Mouse (Mus musculus): ENCODE data around the gene Ccdc15. TPM values are rescaled to one million over a fixed set of nuclear protein-coding genes. Genes with fewer than 3 reads are reported as not detected.

Ccdc15 gene
- polyA plus RNA-seq, 1 experiment from 2014 or later: 3.1 TPM

GRCm38 (mm10) chr9:37248381-37248906 is 99.8 kb downstream of the Ccdc15 start:
- no peak overlapping the region for H3K9ac ChIP-seq (ENCODE audit: low read depth, low read length)
- H3K4me3 ChIP-seq (ENCODE audit: low read depth, low read length): no peak overlapping the region
- no peaks in the 10 kb centered on the region for H3K4me1 ChIP-seq (ENCODE audit: control insufficient read depth, low read depth, low read length)
- 47% methylated on average over 3 of the region's 3 CpGs for WGBS (ENCODE audit: insufficient replicate concordance)
- H3K4me2 ChIP-seq (ENCODE audit: low read depth, low read length): no peak overlapping the region
- H3K36me3 ChIP-seq (ENCODE audit: control insufficient read depth, insufficient read depth): no peaks in the 10 kb centered on the region
- H3K27ac ChIP-seq (ENCODE audit: low read length): no peak overlapping the region
- no peaks in the 10 kb centered on the region for H3K9me3 ChIP-seq (replicated peaks; ENCODE audit: control insufficient read depth, low read length)
- no peaks in the 10 kb centered on the region for H3K27me3 ChIP-seq (ENCODE audit: control insufficient read depth, insufficient read depth, low read depth, low read length)
- no peak for ATAC-seq (ENCODE audit: low read depth)

GRCm38 (mm10) chr9:37247429-37247828 is 100.8 kb downstream of the Ccdc15 start:
- no peak overlapping the region for H3K9ac ChIP-seq (ENCODE audit: low read depth, low read length)
- H3K4me1 ChIP-seq (ENCODE audit: control insufficient read depth, low read depth, low read length): no peaks in the 10 kb centered on the region; the same call in 1 of the 2 replicates
- H3K9me3 ChIP-seq (replicated peaks; ENCODE audit: control insufficient read depth, low read length): no peaks in the 10 kb centered on the region
- ATAC-seq (ENCODE audit: low read depth): peak; percentile 37; the same call in 1 of the 2 replicates
- H3K4me2 ChIP-seq (ENCODE audit: low read depth, low read length): no peak overlapping the region
- no peaks in the 10 kb centered on the region for H3K27me3 ChIP-seq (ENCODE audit: control insufficient read depth, insufficient read depth, low read depth, low read length)
- H3K36me3 ChIP-seq (ENCODE audit: control insufficient read depth, insufficient read depth): no peaks in the 10 kb centered on the region
- H3K27ac ChIP-seq (ENCODE audit: low read length): no peak overlapping the region
- H3K4me3 ChIP-seq (ENCODE audit: low read depth, low read length): no peak overlapping the region

GRCm38 (mm10) chr9:37245810-37246209 is 102.4 kb downstream of the Ccdc15 start:
- Histone ChIP-seq H3K4me1 (ENCODE audit: control insufficient read depth, low read depth, low read length) (no peaks in the 10 kb centered on the region; the same call in 1 of the 2 replicates), H3K27me3 (ENCODE audit: control insufficient read depth, insufficient read depth, low read depth, low read length) (no peaks in the 10 kb centered on the region), H3K36me3 (ENCODE audit: control insufficient read depth, insufficient read depth) (no peaks in the 10 kb centered on the region), H3K9me3 (replicated peaks; ENCODE audit: control insufficient read depth, low read length) (no peaks in the 10 kb centered on the region), H3K4me3 (ENCODE audit: low read depth, low read length) (no peak overlapping the region), H3K9ac (ENCODE audit: low read depth, low read length) (no peak overlapping the region), H3K4me2 (ENCODE audit: low read depth, low read length) (no peak overlapping the region), H3K27ac (ENCODE audit: low read length) (no peak overlapping the region)
- WGBS (ENCODE audit: insufficient replicate concordance): 66% methylated on average over 1 of the region's 1 CpGs
- ATAC-seq (ENCODE audit: low read depth): no peak

DNA sequence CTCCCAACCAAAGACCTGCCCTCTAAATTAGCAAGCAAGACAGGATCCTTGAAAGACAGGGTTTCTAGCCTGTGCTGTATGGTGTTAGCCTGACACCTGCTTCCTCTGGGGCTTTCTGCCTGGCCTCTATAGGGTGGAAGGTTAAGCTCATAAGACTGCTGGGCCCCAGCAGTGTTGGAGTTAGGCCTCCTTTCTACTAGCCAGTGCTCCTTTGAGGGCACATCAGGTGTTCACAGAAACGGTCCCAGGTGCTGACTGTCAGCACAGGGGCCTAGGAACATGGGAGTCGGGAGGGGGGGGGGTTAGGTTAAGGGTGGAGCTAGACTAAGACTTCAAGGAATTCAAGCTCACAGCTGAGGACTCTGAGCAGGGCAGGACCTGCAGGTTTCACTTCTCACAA is 102.8 kb downstream of the Ccdc15 start:
- no peak overlapping the region for H3K4me3 ChIP-seq (ENCODE audit: low read depth, low read length)
- H3K9me3 ChIP-seq (replicated peaks; ENCODE audit: control insufficient read depth, low read length): no peaks in the 10 kb centered on the region
- no peak overlapping the region for H3K4me2 ChIP-seq (ENCODE audit: low read depth, low read length)
- no peaks in the 10 kb centered on the region for H3K27me3 ChIP-seq (ENCODE audit: control insufficient read depth, insufficient read depth, low read depth, low read length)
- no peak for ATAC-seq (ENCODE audit: low read depth)
- no peaks in the 10 kb centered on the region; the same call in 1 of the 2 replicates for H3K4me1 ChIP-seq (ENCODE audit: control insufficient read depth, low read depth, low read length)
- 33% methylated on average over 2 of the region's 2 CpGs for WGBS (ENCODE audit: insufficient replicate concordance)
- H3K9ac ChIP-seq (ENCODE audit: low read depth, low read length): no peak overlapping the region
- H3K27ac ChIP-seq (ENCODE audit: low read length): no peak overlapping the region
- H3K36me3 ChIP-seq (ENCODE audit: control insufficient read depth, insufficient read depth): no peaks in the 10 kb centered on the region

DNA sequence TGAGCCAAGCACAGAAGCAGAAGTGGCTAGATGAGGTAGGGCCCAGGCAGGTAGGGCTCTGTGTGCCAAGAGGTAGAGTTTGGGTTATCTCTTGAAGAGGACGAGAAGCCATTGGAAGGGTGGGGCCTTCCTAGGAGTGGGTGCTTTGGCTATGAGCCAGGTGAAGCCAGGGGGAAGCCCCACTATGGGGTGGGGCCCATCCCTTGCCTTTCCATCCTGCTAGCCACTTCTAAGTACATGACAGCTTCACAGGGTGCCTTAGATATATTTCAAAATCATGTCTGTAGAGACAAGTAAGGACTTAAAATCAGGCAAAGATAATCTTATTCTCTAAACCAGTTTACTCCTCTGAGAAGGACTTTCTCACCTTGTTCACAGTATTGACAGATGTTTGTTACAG is 103.6 kb downstream of the Ccdc15 start:
- no peak for ATAC-seq (ENCODE audit: low read depth)
- H3K9ac ChIP-seq (ENCODE audit: low read depth, low read length): no peak overlapping the region
- no peak overlapping the region for H3K27ac ChIP-seq (ENCODE audit: low read length)
- no peak overlapping the region for H3K4me2 ChIP-seq (ENCODE audit: low read depth, low read length)
- H3K27me3 ChIP-seq (ENCODE audit: control insufficient read depth, insufficient read depth, low read depth, low read length): no peaks in the 10 kb centered on the region
- H3K9me3 ChIP-seq (replicated peaks; ENCODE audit: control insufficient read depth, low read length): no peaks in the 10 kb centered on the region
- no peak overlapping the region for H3K4me3 ChIP-seq (ENCODE audit: low read depth, low read length)
- no peaks in the 10 kb centered on the region; the same call in 1 of the 2 replicates for H3K4me1 ChIP-seq (ENCODE audit: control insufficient read depth, low read depth, low read length)
- H3K36me3 ChIP-seq (ENCODE audit: control insufficient read depth, insufficient read depth): no peaks in the 10 kb centered on the region
- WGBS (ENCODE audit: insufficient replicate concordance): 50% methylated on average over 1 of the region's 1 CpGs

DNA sequence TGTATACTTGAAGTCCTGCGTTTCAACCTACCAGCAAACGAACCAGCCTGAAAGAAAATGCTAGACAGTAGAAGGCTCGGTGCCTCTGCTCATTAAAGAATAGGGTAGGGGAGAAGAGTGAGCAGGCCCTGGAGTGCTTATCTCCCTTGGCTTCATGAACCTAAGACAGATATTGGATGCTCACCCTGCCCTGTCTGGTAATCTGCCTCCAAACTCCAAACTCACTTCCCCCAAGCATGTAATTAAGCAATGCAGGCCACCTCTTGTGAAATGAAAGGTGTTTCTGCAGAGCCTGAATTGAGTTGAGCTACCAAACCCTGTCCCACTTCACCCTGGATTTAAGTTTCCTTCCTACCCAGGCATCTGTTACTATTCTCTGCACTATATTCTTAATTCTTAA is 105.5 kb downstream of the Ccdc15 start:
- no peak overlapping the region for H3K4me2 ChIP-seq (ENCODE audit: low read depth, low read length)
- no peak overlapping the region for H3K4me3 ChIP-seq (ENCODE audit: low read depth, low read length)
- no peak overlapping the region for H3K9ac ChIP-seq (ENCODE audit: low read depth, low read length)
- no peaks in the 10 kb centered on the region for H3K36me3 ChIP-seq (ENCODE audit: control insufficient read depth, insufficient read depth)
- no peaks in the 10 kb centered on the region for H3K9me3 ChIP-seq (replicated peaks; ENCODE audit: control insufficient read depth, low read length)
- H3K27ac ChIP-seq (ENCODE audit: low read length): no peak overlapping the region
- no peaks in the 10 kb centered on the region; the same call in 1 of the 2 replicates for H3K4me1 ChIP-seq (ENCODE audit: control insufficient read depth, low read depth, low read length)
- no peaks in the 10 kb centered on the region for H3K27me3 ChIP-seq (ENCODE audit: control insufficient read depth, insufficient read depth, low read depth, low read length)
- no peak for ATAC-seq (ENCODE audit: low read depth)
- 66% methylated on average over 3 of the region's 3 CpGs for WGBS (ENCODE audit: insufficient replicate concordance)

GRCm38 (mm10) chr9:37235951-37236737 is 112.1 kb downstream of the Ccdc15 start:
- ATAC-seq (ENCODE audit: low read depth): peak; percentile 43; the same call in 1 of the 2 replicates
- H3K9ac ChIP-seq (ENCODE audit: low read depth, low read length): no peak overlapping the region
- H3K4me3 ChIP-seq (ENCODE audit: low read depth, low read length): no peak overlapping the region
- no peak overlapping the region for H3K27ac ChIP-seq (ENCODE audit: low read length)
- no peaks in the 10 kb centered on the region for H3K27me3 ChIP-seq (ENCODE audit: control insufficient read depth, insufficient read depth, low read depth, low read length)
- no peak overlapping the region for H3K4me2 ChIP-seq (ENCODE audit: low read depth, low read length)
- H3K36me3 ChIP-seq (ENCODE audit: control insufficient read depth, insufficient read depth): no peaks in the 10 kb centered on the region
- H3K9me3 ChIP-seq (replicated peaks; ENCODE audit: control insufficient read depth, low read length): no peaks in the 10 kb centered on the region
- WGBS (ENCODE audit: insufficient replicate concordance): 43% methylated on average over 4 of the region's 4 CpGs
- H3K4me1 ChIP-seq (ENCODE audit: control insufficient read depth, low read depth, low read length): no peaks in the 10 kb centered on the region

DNA sequence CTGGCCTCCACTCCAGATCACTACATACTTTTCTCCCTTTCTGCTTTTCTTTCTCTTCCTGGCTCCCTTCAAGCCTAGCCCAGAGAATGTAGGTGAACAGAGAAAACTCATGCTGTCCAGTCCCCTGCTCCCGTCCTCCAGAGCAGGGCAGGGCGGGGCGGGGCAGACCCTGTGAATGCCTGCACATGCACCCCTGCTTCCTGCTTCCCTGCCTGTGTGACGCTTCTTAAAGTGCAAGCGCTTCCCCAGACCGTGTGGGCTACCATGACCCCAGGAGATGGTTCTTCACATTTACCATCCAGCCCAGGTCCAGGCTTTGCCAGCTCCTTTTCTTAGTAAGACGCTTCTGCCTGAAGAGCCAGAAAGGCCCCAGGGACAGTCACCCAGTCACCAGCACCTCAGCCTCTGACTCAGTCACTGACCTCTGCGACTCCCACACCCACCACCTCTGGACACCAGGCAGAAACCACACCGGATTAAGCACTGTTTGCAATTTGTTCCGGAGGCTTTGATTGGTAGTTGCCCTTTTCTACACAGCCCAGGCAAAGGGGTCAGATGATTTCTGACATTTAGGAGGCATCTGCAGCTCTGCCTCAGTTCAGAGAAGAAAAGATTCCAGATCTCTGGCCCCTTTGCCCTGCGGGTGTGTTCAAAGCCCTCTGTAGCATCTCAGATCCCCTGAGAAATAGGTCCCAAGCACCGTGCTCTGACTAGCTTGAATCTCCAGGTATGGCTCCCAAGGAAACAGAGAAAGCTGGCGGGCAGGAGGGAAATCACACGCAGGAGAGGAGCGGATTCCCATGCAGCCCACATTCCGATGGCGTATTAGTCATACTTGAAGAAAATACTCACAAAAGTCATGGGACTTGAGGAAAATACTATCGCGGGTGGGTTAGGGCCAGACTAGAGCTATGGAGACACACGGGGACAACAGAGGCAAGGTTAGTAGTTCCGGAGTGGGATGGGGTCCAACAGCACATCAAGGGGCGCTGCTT is 115.7 kb downstream of the Ccdc15 start:
- no peak for ATAC-seq (ENCODE audit: low read depth)
- WGBS (ENCODE audit: insufficient replicate concordance): 57% methylated on average over 22 of the region's 22 CpGs
- no peak overlapping the region for H3K9ac ChIP-seq (ENCODE audit: low read depth, low read length)
- no peaks in the 10 kb centered on the region for H3K36me3 ChIP-seq (ENCODE audit: control insufficient read depth, insufficient read depth)
- H3K4me1 ChIP-seq (ENCODE audit: control insufficient read depth, low read depth, low read length): no peaks in the 10 kb centered on the region
- no peak overlapping the region for H3K4me2 ChIP-seq (ENCODE audit: low read depth, low read length)
- H3K4me3 ChIP-seq (ENCODE audit: low read depth, low read length): no peak overlapping the region
- no peaks in the 10 kb centered on the region for H3K27me3 ChIP-seq (ENCODE audit: control insufficient read depth, insufficient read depth, low read depth, low read length)
- H3K27ac ChIP-seq (ENCODE audit: low read length): no peak overlapping the region
- no peaks in the 10 kb centered on the region for H3K9me3 ChIP-seq (replicated peaks; ENCODE audit: control insufficient read depth, low read length)
